Mouse (Mus musculus) CD8-positive naive resting alpha-beta T cell, adult 2 months (primary cell): ENCODE results near the gene Rplp1.
A peak's percentile ranks its signal among the peaks of the same experiment; 100 is the strongest.

ENCODE experiments used
- DNase-seq, 2 experiments: peaks; one replicate each; pipeline ENCODE4 v3.0.0; 2022; ENCODE audit warnings: low read depth in 2 of 2, low spot score in 2 of 2

The Rplp1 gene

DNA sequence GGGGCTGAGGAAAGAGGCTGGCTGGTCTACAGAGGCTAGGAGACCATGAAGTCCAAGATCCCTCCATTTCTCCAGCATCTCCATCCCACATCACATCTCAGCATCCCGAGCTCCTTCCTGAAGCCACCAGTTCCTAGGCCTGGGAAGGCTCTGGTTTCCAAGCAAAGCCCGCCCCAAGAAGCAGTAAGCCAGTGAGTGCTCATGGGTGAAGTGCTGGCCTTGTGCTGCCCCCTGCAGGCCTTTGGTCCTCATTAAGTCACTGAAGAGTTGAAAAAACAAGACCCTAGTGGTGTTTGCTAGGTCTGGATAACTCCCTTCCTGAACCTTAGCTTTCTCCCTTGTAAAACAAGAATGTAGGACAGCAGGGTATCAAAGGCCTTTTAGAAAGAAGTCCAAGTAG, 35.5 kb downstream of the Rplp1 start:
- peak in 1 of 2 experiments; percentile 41 for DNase-seq

DNA sequence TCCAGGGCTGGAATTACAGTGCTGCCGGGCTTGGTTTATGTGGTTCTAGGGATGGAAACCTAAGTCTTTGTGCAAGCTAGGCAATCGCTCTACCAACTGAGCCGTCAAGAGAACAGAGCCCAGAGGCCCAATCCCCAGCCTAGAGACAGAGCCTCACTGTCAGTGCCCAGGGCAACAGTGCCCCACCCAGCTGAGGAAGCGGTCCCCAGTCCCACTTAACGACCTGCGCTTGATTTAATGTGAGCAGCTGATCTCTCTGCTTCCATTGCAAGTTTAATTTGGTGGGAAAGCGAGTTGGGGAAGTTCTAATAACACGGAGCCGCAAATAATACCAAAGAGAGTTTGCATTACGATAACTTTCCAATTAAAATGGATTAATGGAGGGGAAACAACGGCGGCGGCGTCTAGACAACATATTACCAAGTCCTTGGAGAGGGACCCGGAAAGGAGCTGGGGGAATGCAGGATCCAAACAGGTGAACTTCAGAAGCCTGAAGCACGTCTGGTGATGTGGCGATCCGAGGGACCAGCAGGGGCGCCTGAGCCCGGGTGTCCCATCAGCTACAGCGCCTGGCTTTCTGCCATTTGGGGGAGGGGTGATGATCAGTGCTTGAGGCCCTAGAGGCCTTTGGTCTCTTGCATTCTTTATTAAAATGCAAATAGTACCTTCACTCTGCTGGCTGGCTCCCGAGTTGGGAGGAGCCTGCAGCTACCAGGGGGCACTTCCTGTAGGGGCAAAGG, 36.8 kb downstream of the Rplp1 start:
- no peak for DNase-seq

DNA sequence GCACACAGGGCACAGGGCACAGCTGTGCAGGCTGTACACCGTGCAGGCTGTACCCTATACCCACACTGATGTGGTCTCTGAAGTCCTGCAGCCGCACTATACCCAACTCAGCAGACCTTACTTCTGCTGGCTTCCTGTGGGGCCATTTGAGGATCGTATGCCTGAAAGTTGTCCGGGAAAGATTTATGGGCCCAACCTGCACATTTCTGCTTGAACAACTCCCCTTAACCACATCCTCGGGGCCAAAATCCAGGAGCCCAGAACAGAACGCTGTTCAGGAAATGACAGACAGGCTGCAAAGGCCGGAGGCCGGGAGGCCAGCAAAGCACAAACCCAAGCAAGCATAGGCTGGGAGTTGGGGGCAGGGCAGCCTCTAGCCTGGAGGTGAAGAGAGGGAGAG, 41.0 kb downstream of the Rplp1 start:
- no peak for DNase-seq

DNA sequence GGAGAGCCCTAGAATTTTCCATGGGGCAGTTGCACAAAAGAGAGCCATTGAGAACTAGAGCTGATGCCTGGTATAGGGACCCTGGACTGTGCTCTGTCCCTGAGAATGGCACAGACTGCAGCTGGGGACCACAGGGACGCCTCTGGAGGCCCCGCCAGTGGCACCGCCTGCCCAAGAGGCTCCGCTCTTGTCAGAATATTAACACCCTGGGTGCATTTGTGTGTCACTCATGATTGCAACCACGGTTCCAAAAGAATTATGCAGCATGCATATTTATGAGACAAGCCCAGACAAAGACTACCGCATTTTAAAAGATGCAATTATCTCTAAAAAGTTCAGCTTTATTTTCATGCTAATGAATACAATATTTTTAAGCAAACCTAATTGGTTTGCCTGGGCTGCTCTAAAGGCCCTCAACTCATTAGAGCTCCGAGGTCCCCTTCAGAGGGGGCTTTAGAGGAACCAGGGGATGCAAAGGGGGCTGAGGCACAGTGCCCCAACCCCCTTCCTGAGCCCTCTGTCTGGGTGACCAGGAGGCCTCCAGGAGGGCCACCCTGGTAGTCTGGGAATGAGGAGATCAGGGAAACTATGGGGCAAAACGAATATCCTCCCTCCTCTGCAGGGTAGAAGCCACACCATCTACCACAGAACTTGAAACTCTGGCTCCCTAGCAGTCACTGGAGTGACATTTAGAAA, 41.9 kb downstream of the Rplp1 start:
- DNase-seq: no peak

- no peak for DNase-seq
Observed at GRCm38 (mm10) chr9:61871839-61872238, 42.5 kb downstream of the Rplp1 start.

- no peak for DNase-seq
Observed at GRCm38 (mm10) chr9:61867659-61868058, 46.7 kb downstream of the Rplp1 start.
